Mouse (Mus musculus) central nervous system, embryonic 18 days (tissue): ENCODE measurements around the gene Wdr44. TPM values are rescaled to one million over a fixed set of nuclear protein-coding genes. Genes with fewer than 3 reads are reported as not detected.

ENCODE experiments used
- polyA plus RNA-seq: library from polyadenylated mRNA; depleted of rRNA; stranded (reverse); fragments of >200 nt; gene quantifications from 2 replicates; pipeline ENCODE4 v1.2.3, GENCODE M21; 2012; rRNA removed

Wdr44 gene
- polyA plus RNA-seq: 7.8 and 8.2 TPM in 2 replicates

DNA sequence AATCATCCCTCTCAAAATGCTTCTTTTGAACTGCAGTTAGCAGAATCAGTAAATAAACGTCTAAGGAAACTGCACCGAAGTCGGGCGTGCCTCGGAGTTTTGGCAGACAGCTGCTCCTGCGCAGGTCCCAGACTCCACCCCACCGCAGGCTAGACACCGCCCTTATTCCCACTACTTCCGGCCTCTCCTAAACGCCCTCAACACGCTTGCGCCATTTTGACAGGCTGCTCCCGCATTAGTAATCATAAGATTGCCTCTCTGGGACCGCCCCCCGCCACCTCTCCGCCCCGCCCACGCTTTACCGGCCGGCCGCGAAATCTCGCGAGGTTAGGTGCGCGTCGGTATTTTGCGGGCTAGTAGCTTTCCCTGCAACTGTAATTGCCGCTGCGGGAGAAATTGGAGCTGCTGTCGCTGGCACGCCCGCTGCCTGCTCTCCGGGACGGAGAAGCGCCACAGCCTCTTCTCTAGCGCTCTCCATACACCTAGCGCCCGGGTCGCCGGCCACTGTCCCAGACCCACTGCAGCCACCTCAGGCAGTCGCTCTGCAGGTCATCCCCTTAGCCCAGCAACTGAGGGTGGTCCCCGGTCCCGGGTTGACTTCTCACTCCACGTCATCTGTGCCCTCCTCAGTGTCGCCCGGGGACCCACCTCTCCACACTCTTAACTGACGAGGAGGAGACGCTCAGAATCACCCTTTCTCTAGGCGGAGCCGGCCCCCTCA, at the start of gene Wdr44:
Wdr44 (plus strand) TSS at position 330 of the 721 bp plus-strand sequence.

Other genes with a start within 250 kb of the Wdr44 start
- gene Gm4907, start 189.5 kb downstream of the Wdr44 start, polyA plus RNA-seq: 0.13 TPM in 1 of 2 replicates, not detected in the other